ENCODE assay signal across 21 mouse cellular contexts in genomic region chr2:118162486-118162885, GRCm38 (mm10). TPM values are rescaled to one million over a fixed set of nuclear protein-coding genes. Genes with fewer than 3 reads are reported as not detected.
DNase-seq lines count a peak whose midpoint lies in the region; ATAC-seq lines count a peak whose summit lies in the region.
"Had no signal": no experiment of that assay in that cellular context is flagged by ENCODE, and none has a peak within 500 bp of the region (broad histone marks: within the 10 kb centered on the region; RNA-seq: fewer than 3 reads in every experiment).

No protein-coding gene starts in this region.

- peak; percentile 24 for DNase-seq in embryo, embryonic 10 days (ENCODE audit: low spot score)
- no peak for DNase-seq in embryo, embryonic 9.5 days (ENCODE audit: extremely low spot score)
- DNase-seq in midbrain, embryonic 10.5 days (ENCODE audit: low spot score) = no peak
- peak; percentile 50 for DNase-seq in limb, embryonic 10.5 days (ENCODE audit: low spot score)
- DNase-seq in mesoderm, embryonic 11.5 days (ENCODE audit: low read depth, low spot score) = peak; percentile 67
- no peak for DNase-seq in frontal cortex, postnatal 10 days (ENCODE audit: low spot score in 2 of 2)
- DNase-seq: adrenal gland, adult 8-10 months; cerebellum, adult 18-20 months; cerebellum, postnatal 25 days; heart, postnatal 10 days; kidney, adult 18-20 months; kidney, postnatal 10 days; lung, postnatal 10 days had no signal

- ATAC-seq in midbrain, embryonic 16.5 days = no peak
- ATAC-seq in cerebellum, adult (ENCODE audit: insufficient number of reproducible peaks, low FRiP score, low TSS enrichment) = no peak
- ATAC-seq: activated CD4-positive, CD25-positive, alpha-beta regulatory T cell, adult 4 months; midbrain, embryonic 13.5 days had no signal

- no peak overlapping the region for H3K9ac ChIP-seq in midbrain, embryonic 16.5 days (ENCODE audit: low read depth, low read length)
- H3K9ac ChIP-seq: forebrain, embryonic 12.5 days; heart, embryonic 12.5 days; hindbrain, embryonic 12.5 days; midbrain, embryonic 13.5 days; neural tube, embryonic 12.5 days had no signal

- WGBS in midbrain, embryonic 10.5 days = 81% methylated on average over 5 of the region's 5 CpGs
- 78% methylated on average over 5 of the region's 5 CpGs for WGBS in midbrain, embryonic 16.5 days
- WGBS in limb, embryonic 10.5 days = 41% methylated on average over 5 of the region's 5 CpGs

- H3K4me3 ChIP-seq in midbrain, embryonic 10.5 days = no peak overlapping the region
- no peak overlapping the region for H3K4me3 ChIP-seq in midbrain, embryonic 16.5 days (ENCODE audit: low read depth, low read length)
- no peak overlapping the region for H3K4me3 ChIP-seq in limb, embryonic 10.5 days
- H3K4me3 ChIP-seq: forebrain, embryonic 12.5 days; heart, embryonic 12.5 days; hindbrain, embryonic 12.5 days; midbrain, embryonic 13.5 days; neural tube, embryonic 12.5 days had no signal

- peak overlapping the region; percentile 66 for H3K27ac ChIP-seq in midbrain, embryonic 10.5 days (replicated peaks)
- no peak overlapping the region for H3K27ac ChIP-seq in midbrain, embryonic 16.5 days (ENCODE audit: low read length)
- H3K27ac ChIP-seq in limb, embryonic 10.5 days = peak overlapping the region; percentile 50; the same call in 1 of the 2 replicates
- H3K27ac ChIP-seq: forebrain, embryonic 12.5 days; hindbrain, embryonic 12.5 days; midbrain, embryonic 13.5 days; neural tube, embryonic 12.5 days had no signal

- H3K36me3 ChIP-seq in midbrain, embryonic 10.5 days = no peaks in the 10 kb centered on the region
- no peaks in the 10 kb centered on the region for H3K36me3 ChIP-seq in midbrain, embryonic 16.5 days (ENCODE audit: control insufficient read depth, insufficient read depth, low read length)
- H3K36me3 ChIP-seq in limb, embryonic 10.5 days = no peaks in the 10 kb centered on the region
- H3K36me3 ChIP-seq: forebrain, embryonic 12.5 days; heart, embryonic 12.5 days; hindbrain, embryonic 12.5 days; midbrain, embryonic 13.5 days; neural tube, embryonic 12.5 days had no signal

- H3K4me1 ChIP-seq in midbrain, embryonic 10.5 days = peaks cover 64% of the 10 kb centered on the region
- no peaks in the 10 kb centered on the region for H3K4me1 ChIP-seq in midbrain, embryonic 16.5 days (ENCODE audit: control insufficient read depth, insufficient read depth, low read length)
- peaks cover 54% of the 10 kb centered on the region for H3K4me1 ChIP-seq in limb, embryonic 10.5 days

- no peak overlapping the region for H3K4me2 ChIP-seq in midbrain, embryonic 16.5 days (ENCODE audit: low read length)
- H3K4me2 ChIP-seq: forebrain, embryonic 12.5 days; heart, embryonic 12.5 days; hindbrain, embryonic 12.5 days; midbrain, embryonic 13.5 days; neural tube, embryonic 12.5 days had no signal

- H3K9me3 ChIP-seq in midbrain, embryonic 10.5 days (replicated peaks) = no peaks in the 10 kb centered on the region
- H3K9me3 ChIP-seq in midbrain, embryonic 16.5 days (replicated peaks; ENCODE audit: control insufficient read depth, low read length, poor library complexity, severe bottlenecking) = no peaks in the 10 kb centered on the region
- H3K9me3 ChIP-seq in limb, embryonic 10.5 days (replicated peaks) = no peaks in the 10 kb centered on the region
- H3K9me3 ChIP-seq: forebrain, embryonic 12.5 days; heart, embryonic 12.5 days; hindbrain, embryonic 12.5 days; midbrain, embryonic 13.5 days; neural tube, embryonic 12.5 days had no signal

- H3K27me3 ChIP-seq in midbrain, embryonic 10.5 days (ENCODE audit: low read depth, poor library complexity, severe bottlenecking) = no peaks in the 10 kb centered on the region
- H3K27me3 ChIP-seq in midbrain, embryonic 16.5 days (ENCODE audit: control insufficient read depth, insufficient read depth, low read depth, low read length) = no peaks in the 10 kb centered on the region
- H3K27me3 ChIP-seq in limb, embryonic 10.5 days (ENCODE audit: low read depth, poor library complexity, severe bottlenecking) = no peaks in the 10 kb centered on the region
- H3K27me3 ChIP-seq: forebrain, embryonic 12.5 days; heart, embryonic 12.5 days; hindbrain, embryonic 12.5 days; midbrain, embryonic 13.5 days; neural tube, embryonic 12.5 days had no signal

RNA-seq across cellular contexts. Expression of gene Thbs1, which starts 50.8 kb away (rescaled TPM):
- 25.4 and 35.4 TPM in 2 replicates for polyA plus RNA-seq in midbrain, embryonic 10.5 days (2016; fragmentation: Nextera tagmentation; extraction: Ambion mirVana)
- 4.8 and 5.8 TPM in 2 replicates for polyA plus RNA-seq in midbrain, embryonic 16.5 days (2015; fragmentation: Nextera tagmentation; extraction: Ambion mirVana)
- polyA plus RNA-seq in limb, embryonic 10.5 days (2016; fragmentation: Nextera tagmentation; extraction: Ambion mirVana) = 13.2 and 22.8 TPM in 2 replicates
- polyA plus RNA-seq: activated CD4-positive, CD25-positive, alpha-beta regulatory T cell, adult 4 months had no signal

Comparison
In these comparisons a context has a peak if more than half of its experiments do, and no peak if none do; other contexts are left out.
1. DNase-seq: peak in embryo, embryonic 10 days (single experiment), limb, embryonic 10.5 days (single experiment) and mesoderm, embryonic 11.5 days (single experiment); none in embryo, embryonic 9.5 days (single experiment), midbrain, embryonic 10.5 days (single experiment) and frontal cortex, postnatal 10 days (0 of 2).